Mouse (Mus musculus): Measurements from ENCODE around the gene Rpl3l.
A peak's percentile ranks its signal among the peaks of the same experiment; 100 is the strongest.

Rpl3l gene

DNA sequence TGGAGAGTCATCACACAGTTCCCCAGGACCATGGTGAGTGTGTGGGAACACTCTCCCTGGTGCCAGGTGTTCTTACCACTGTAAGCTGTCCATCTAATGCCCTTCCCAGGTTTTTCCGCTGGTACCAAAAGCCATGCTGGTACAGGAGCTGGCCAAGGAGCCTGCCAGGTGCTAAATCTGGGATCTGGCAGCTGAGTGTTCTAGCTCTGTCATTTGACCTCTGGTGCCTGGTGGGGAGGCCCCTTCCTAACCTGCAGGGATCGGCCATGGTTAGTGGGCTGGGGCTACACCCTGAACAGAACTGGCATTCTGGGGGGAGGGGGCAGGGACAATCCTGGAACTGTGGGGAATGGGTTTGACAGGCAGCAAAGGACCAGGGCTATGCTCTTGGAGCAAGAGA lies at the start of gene Rpl3l:
TSS of gene Rpl3l (plus strand) at position 203 of the 400 bp plus-strand sequence.
- no peak for ATAC-seq (ENCODE audit: insufficient number of reproducible peaks, low FRiP score, low TSS enrichment)

DNA sequence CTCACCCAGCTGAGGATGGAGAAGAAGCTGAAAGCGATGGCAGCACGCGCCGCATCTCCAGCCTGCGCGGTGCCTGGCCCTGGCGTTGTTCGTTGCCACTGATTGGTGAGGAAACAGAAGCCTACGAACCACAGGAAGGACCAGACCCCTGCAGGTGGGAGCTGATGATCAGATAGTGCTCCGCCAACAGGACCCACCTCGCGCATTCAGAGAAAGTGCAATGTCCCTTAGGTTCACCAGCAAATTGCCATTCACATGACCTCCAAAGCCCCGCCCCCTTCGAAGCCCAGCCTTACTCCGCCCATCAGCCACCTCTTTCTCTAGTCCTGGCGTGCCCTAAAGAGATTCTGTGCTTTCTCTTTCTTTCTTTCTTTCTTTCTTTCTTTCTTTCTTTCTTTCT lies 41.1 kb upstream of the Rpl3l start:
- ATAC-seq (ENCODE audit: insufficient number of reproducible peaks, low FRiP score, low TSS enrichment), result no peak

DNA sequence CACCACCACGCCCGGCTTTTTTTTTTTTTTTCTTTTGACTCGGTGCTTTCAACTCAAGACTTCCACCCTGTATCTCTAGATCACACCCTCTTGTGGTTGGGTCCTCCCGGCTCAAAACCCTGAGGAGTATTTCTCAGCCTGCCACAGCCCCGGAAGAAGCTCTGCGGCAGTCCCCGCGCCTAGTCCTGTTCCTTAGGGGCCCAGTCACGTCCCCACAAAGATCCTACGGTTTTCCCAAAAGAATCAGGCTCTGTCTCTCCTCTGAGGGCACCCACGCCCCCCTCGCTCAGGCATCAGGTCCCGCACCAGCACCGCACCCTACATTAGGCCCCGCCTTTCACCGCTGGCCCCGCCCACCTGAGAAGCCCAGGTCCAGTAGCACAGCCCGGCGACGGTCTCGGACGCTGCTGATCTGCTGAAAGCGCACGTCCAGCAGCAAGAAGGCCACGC lies 40.4 kb upstream of the Rpl3l start:
- ATAC-seq (ENCODE audit: insufficient number of reproducible peaks, low FRiP score, low TSS enrichment), result no peak

GRCm38 (mm10) chr17:24687599-24687998 lies 40.0 kb upstream of the Rpl3l start:
- ATAC-seq (ENCODE audit: insufficient number of reproducible peaks, low FRiP score, low TSS enrichment), result no peak

GRCm38 (mm10) chr17:24689251-24690081 lies 38.2 kb upstream of the Rpl3l start, which contains the start of gene Syngr3:
Gene Syngr3 (minus strand): TSS chr17:24689955.
- ATAC-seq (ENCODE audit: insufficient number of reproducible peaks, low FRiP score, low TSS enrichment), result no peak; the same call in 1 of the 2 replicates

DNA sequence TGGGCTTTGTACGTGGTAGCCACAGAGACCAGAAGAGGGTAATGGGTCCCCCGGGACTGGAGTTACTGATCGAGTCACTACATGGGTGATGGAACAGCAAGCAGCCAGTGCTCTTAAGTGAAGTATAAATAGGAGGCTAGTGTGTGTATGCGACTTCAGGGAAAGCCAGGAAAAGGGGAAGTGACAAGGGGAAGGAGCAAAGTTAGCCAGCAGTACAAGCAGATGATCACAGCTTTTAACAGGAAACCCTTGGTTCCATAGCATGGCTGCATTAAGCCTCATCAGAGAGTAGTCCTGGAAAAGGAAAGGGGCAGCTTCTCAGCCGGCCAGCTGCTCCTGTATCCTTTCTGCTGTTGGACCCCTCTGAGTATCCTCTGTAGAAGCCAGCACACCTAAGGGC lies 35.2 kb upstream of the Rpl3l start:
- no peak for ATAC-seq (ENCODE audit: insufficient number of reproducible peaks, low FRiP score, low TSS enrichment)

GRCm38 (mm10) chr17:24695326-24696010 lies 32.2 kb upstream of the Rpl3l start:
- ATAC-seq (ENCODE audit: insufficient number of reproducible peaks, low FRiP score, low TSS enrichment), result no peak

DNA sequence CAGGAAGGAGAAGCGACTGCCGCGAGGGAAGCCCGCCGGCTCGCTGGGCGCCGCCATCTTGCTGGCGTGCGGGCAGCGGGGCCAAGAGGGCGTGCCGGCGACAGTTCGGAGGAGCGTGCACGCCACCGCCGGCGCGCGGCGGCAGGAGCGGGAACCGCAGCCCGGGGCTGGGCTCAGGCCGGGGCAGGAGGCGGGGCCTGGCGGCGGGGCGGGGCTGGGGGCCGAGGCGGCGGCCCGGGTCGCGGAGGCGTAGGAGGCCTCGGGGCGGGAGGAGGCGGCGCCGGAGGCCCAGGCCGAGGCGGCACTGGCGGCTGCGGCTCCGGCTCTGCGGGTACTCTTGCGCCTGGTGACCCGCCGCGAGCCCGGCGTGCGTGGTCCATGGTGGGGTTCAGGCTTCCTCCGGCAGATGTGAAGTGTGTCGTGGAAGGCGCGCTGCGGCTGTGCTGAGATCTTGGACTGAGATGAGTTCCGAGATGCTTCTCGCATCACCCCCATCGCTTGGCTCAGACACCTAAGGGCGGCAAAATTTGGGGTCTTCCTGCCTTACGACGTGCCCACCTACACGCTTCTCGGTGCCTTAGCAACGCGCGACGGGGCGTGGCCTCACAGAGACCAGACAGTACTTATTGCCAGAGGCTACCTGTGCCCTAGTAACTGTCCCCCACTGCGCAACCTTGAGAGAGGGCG lies 31.5 kb upstream of the Rpl3l start, which contains the start of the genes Gfer and Noxo1:
TSS of gene Gfer (minus strand) at position 146 of the 687 bp plus-strand sequence.
TSS of gene Noxo1 (plus strand) at position 224 of the 687 bp plus-strand sequence.
- peak; percentile 77; the same call in 1 of the 2 replicates for ATAC-seq (ENCODE audit: insufficient number of reproducible peaks, low FRiP score, low TSS enrichment)

GRCm38 (mm10) chr17:24697985-24698384 lies 29.6 kb upstream of the Rpl3l start:
- ATAC-seq (ENCODE audit: insufficient number of reproducible peaks, low FRiP score, low TSS enrichment), result no peak

DNA sequence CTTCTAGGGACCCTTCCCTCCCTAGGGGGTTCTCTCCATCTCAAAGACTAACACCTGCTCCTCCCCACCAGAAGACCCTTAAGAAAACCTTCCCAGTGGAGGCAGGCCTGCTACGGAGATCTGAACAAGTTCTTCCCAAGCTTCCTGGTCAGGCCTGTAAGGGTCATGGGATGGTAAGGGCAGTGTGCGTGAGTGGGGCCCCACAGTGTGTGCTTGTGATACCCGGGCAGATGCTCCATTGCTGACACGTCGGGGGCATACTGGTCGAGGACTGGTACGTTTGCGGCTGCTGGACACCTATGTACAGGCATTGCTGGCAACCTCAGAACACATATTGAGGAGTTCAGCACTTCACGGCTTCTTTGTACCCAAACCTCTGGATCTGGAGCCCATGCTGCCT lies 28.9 kb upstream of the Rpl3l start:
- no peak for ATAC-seq (ENCODE audit: insufficient number of reproducible peaks, low FRiP score, low TSS enrichment)

GRCm38 (mm10) chr17:24699473-24699872 lies 28.1 kb upstream of the Rpl3l start:
- ATAC-seq (ENCODE audit: insufficient number of reproducible peaks, low FRiP score, low TSS enrichment), result no peak

DNA sequence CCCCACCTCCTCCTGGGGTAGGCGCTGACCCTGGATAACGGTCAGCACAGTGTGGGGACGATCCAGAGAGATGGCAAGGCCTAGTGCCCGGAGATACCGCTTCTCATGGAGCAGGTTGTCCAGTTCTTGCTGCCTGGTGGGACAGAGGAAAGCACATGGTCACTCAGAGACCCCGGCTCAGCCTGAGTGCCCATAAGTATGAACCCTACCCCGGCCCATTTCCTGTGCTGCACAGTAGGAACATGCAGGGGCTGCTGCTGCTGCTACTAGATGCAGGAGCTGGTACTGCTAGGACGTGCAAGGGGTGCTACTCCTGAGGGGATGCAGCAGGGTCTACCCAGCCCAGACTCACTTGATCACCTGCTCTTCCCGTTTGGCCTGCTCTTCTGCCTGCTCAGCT lies 26.4 kb upstream of the Rpl3l start:
- ATAC-seq (ENCODE audit: insufficient number of reproducible peaks, low FRiP score, low TSS enrichment), result no peak

GRCm38 (mm10) chr17:24705821-24706220 lies 21.8 kb upstream of the Rpl3l start:
- ATAC-seq (ENCODE audit: insufficient number of reproducible peaks, low FRiP score, low TSS enrichment), result no peak

- ATAC-seq (ENCODE audit: insufficient number of reproducible peaks, low FRiP score, low TSS enrichment), result peak; percentile 64; the same call in 1 of the 2 replicates
Measured at GRCm38 (mm10) chr17:24706982-24707800, 20.4 kb upstream of the Rpl3l start, which contains the start of gene Tbl3. Gene Tbl3 (minus strand): TSS chr17:24707660.

- ATAC-seq (ENCODE audit: insufficient number of reproducible peaks, low FRiP score, low TSS enrichment), result no peak
Measured at GRCm38 (mm10) chr17:24707801-24708425, 19.7 kb upstream of the Rpl3l start.

DNA sequence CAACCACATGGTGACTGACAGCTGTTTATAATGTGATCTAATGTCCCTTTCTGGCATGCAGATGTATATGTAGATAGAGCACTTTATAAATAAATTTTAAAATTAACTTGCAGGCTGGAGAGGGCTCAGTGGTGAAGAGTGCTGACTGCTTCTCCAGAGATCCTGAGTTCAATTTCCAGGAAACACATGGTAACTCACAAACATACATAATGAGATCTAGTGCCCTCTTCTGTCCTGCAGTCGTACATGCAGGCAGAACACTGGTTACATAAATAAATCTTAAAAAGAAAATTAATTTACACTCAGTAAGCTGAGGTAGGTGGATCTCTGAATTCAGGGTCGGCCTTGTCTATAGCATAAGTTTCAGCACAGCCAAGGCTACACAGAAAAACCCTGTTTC lies 19.0 kb upstream of the Rpl3l start:
- no peak for ATAC-seq (ENCODE audit: insufficient number of reproducible peaks, low FRiP score, low TSS enrichment)

DNA sequence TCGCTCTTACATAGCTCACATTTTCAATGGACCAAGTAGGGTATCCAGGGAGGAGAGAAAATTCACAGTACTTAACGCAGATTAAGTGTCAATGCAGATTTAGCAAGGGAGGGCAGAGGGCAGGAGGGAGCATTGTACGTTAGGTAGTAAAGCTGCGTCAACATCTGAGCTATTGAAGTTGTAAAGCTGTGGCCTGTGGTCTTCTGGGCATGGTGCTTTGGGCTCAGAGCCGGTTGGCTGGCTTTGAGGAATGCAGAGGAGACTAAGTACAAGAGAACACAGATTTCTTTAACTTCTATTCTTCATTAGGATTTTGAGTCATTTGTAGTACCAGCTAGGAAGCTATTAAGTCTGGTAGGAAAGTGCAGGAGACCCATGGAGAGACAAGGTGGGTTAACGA lies 12.1 kb upstream of the Rpl3l start:
- no peak for ATAC-seq (ENCODE audit: insufficient number of reproducible peaks, low FRiP score, low TSS enrichment)

GRCm38 (mm10) chr17:24716166-24716682 lies 11.4 kb upstream of the Rpl3l start:
- no peak for ATAC-seq (ENCODE audit: insufficient number of reproducible peaks, low FRiP score, low TSS enrichment)

GRCm38 (mm10) chr17:24717943-24718342 lies 9.7 kb upstream of the Rpl3l start, which contains the start of the genes Rnf151 and Rps2:
Gene Rnf151 (minus strand): TSS chr17:24718063.
Gene Rps2 (plus strand): TSS chr17:24718116.
- no peak for ATAC-seq (ENCODE audit: insufficient number of reproducible peaks, low FRiP score, low TSS enrichment)

Data from cerebellum, adult (tissue).